9 mouse cellular contexts compared by ENCODE assay signal in genomic region chr6:4903325-4904054, GRCm38 (mm10). TPM values are rescaled to one million over a fixed set of nuclear protein-coding genes. Genes with fewer than 3 reads are reported as not detected.
DNase-seq lines count a peak whose midpoint lies in the region; ATAC-seq and TF ChIP-seq lines count a peak whose summit lies in the region.
"Had no signal": no experiment of that assay in that cellular context is flagged by ENCODE, and none has a peak within 500 bp of the region (broad histone marks: within the 10 kb centered on the region; RNA-seq: fewer than 3 reads in every experiment).

No protein-coding gene starts in this region.

- H3K4me1 ChIP-seq in embryonic facial prominence, embryonic 10.5 days, result peaks cover 34% of the 10 kb centered on the region
- H3K4me1 ChIP-seq in liver, adult 2 months (ENCODE audit: control insufficient read depth, insufficient read depth, low read length), result no peaks in the 10 kb centered on the region
- H3K4me1 ChIP-seq in midbrain, embryonic 15.5 days, result peaks cover 43% of the 10 kb centered on the region

- peak overlapping the region; percentile 73 for H3K9ac ChIP-seq in liver, adult 2 months (ENCODE audit: low read depth, low read length)
- peak overlapping the region; percentile 97 for H3K9ac ChIP-seq in midbrain, embryonic 15.5 days

- H3K79me2 ChIP-seq in liver, adult 2 months (ENCODE audit: control insufficient read depth, insufficient read depth, low read length), result no peaks in the 10 kb centered on the region

- H3K9me3 ChIP-seq in embryonic facial prominence, embryonic 10.5 days, result no peaks in the 10 kb centered on the region
- H3K9me3 ChIP-seq in midbrain, embryonic 15.5 days, result no peaks in the 10 kb centered on the region

- no peak for TF ChIP-seq CTCF in liver, adult 2 months (IDR thresholded peaks at IDR 0.05; ENCODE audit: low read depth, low read length)

- peak; percentile 90 for ATAC-seq in midbrain, embryonic 15.5 days (replicated peaks)

- H3K27me3 ChIP-seq in embryonic facial prominence, embryonic 10.5 days (replicated peaks; ENCODE audit: low read depth, poor library complexity, severe bottlenecking), result no peaks in the 10 kb centered on the region
- H3K27me3 ChIP-seq in liver, adult 2 months (ENCODE audit: control insufficient read depth, insufficient read depth, low read length), result no peaks in the 10 kb centered on the region
- H3K27me3 ChIP-seq in midbrain, embryonic 15.5 days (replicated peaks), result no peaks in the 10 kb centered on the region

- H3K36me3 ChIP-seq in embryonic facial prominence, embryonic 10.5 days (replicated peaks), result peaks cover 11% of the 10 kb centered on the region
- H3K36me3 ChIP-seq in liver, adult 2 months (ENCODE audit: control insufficient read depth, insufficient read depth, low read length), result no peaks in the 10 kb centered on the region
- H3K36me3 ChIP-seq in midbrain, embryonic 15.5 days (replicated peaks), result no peaks in the 10 kb centered on the region

- H3K4me3 ChIP-seq in embryonic facial prominence, embryonic 10.5 days, result peak overlapping the region; percentile 77
- H3K4me3 ChIP-seq in liver, adult 2 months (ENCODE audit: insufficient read depth, low read depth, low read length), result peak overlapping the region; percentile 74
- peak overlapping the region; percentile 87 for H3K4me3 ChIP-seq in midbrain, embryonic 15.5 days

- H3K4me2 ChIP-seq in midbrain, embryonic 15.5 days, result peak overlapping the region; percentile 76

- TF ChIP-seq POLR2A in liver, adult 2 months (IDR thresholded peaks at IDR 0.05; ENCODE audit: extremely low read depth, insufficient read depth, low read length), result no peak

- H3K27ac ChIP-seq in embryonic facial prominence, embryonic 10.5 days (replicated peaks), result peak overlapping the region; percentile 99
- H3K27ac ChIP-seq in liver, adult 2 months (replicated peaks; ENCODE audit: insufficient read depth, low read depth, low read length), result no peak overlapping the region
- peak overlapping the region; percentile 96 for H3K27ac ChIP-seq in midbrain, embryonic 15.5 days

- WGBS in embryonic facial prominence, embryonic 10.5 days, result 2% methylated on average over 73 of the region's 77 CpGs
- WGBS in liver, adult 2 months, result under 1% methylated on average over 77 of the region's 77 CpGs
- under 1% methylated on average over 68 of the region's 77 CpGs for WGBS in midbrain, embryonic 15.5 days

- peak; percentile 27 for DNase-seq in thymus, postnatal 4 days
- no peak for DNase-seq in thymus, postnatal 25 days
- peak; percentile 78 for DNase-seq in embryonic facial prominence, embryonic 10.5 days (ENCODE audit: low spot score)
- peak; percentile 15 to 18 for DNase-seq in heart, adult 9 months (ENCODE audit: low spot score in 2 of 2)
- peak; percentile 47 for DNase-seq in kidney, adult 9 months
- peak; percentile 20 for DNase-seq in liver, adult 2 months (ENCODE audit: extremely low read depth, low read depth, low spot score)
- DNase-seq in testis, postnatal 10 days (ENCODE audit: low spot score), result peak; percentile 78

RNA-seq across cellular contexts. Expression of gene Ppp1r9a, which starts 0.8 kb away (rescaled TPM):
- 15.3 and 17.8 TPM in 2 replicates for polyA plus RNA-seq in embryonic facial prominence, embryonic 10.5 days (2016; fragmentation: Nextera tagmentation; extraction: Ambion mirVana)
- 3.0 and 3.2 TPM in 2 replicates for total RNA-seq in liver, adult 2 months (2014; rRNA removed)
- polyA plus RNA-seq in liver, adult 2 months (2012; rRNA removed), result 0.22 and 0.75 TPM in 2 replicates
- 50.1 and 51.7 TPM in 2 replicates for polyA plus RNA-seq in midbrain, embryonic 15.5 days (2015; fragmentation: Nextera tagmentation; extraction: Ambion mirVana)
- total RNA-seq: MEL had no signal
